Mouse (Mus musculus) cerebellum, adult 2 months (tissue): ENCODE results near the gene Otud6a.

Source experiments
- CTCF ChIP-seq: fragments of 200-500 bp; IDR thresholded peaks from 2 replicates; pipeline ENCODE4 v1.5.1; 2011; ENCODE audit warnings: low read depth, mild to moderate bottlenecking, control low read depth, low read length, moderate library complexity, borderline replicate concordance; ENCODE audit not compliant: insufficient read depth
- POLR2A ChIP-seq: fragments of 200-500 bp; IDR thresholded peaks from 2 replicates; pipeline ENCODE4 v1.6.1; 2011; ENCODE audit warnings: low read length, control low read depth, borderline replicate concordance; ENCODE audit not compliant: insufficient read depth

DNA sequence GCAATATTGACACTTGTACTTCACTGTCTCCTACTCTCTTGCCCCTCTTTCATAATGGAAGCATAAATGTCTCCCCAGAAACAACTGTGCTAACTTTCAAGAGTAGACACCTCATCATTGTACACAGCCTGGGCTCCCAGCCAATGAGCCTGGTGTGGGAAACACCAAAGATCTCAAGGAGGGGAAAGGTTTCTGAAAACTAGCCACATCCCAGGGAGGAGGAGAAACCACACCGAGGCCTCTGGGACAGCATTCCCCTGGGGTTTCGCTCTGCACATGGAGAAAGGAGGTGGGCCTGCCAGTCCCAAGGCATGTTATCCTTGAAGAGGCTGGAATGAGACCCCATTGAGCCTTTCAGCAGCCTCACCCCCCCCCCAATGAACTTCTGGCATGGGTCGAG lies 41.3 kb downstream of the Otud6a start:
- TF ChIP-seq CTCF = no peak
- no peak for TF ChIP-seq POLR2A
